Mouse (Mus musculus): ENCODE measurements at regions not wholly inside any gene's neighbourhood (a gene's known extent, or its start where the extent isn't known, plus 50 kb on each side); places are given as distances from the start of the nearest gene placed in this dataset.

DNA sequence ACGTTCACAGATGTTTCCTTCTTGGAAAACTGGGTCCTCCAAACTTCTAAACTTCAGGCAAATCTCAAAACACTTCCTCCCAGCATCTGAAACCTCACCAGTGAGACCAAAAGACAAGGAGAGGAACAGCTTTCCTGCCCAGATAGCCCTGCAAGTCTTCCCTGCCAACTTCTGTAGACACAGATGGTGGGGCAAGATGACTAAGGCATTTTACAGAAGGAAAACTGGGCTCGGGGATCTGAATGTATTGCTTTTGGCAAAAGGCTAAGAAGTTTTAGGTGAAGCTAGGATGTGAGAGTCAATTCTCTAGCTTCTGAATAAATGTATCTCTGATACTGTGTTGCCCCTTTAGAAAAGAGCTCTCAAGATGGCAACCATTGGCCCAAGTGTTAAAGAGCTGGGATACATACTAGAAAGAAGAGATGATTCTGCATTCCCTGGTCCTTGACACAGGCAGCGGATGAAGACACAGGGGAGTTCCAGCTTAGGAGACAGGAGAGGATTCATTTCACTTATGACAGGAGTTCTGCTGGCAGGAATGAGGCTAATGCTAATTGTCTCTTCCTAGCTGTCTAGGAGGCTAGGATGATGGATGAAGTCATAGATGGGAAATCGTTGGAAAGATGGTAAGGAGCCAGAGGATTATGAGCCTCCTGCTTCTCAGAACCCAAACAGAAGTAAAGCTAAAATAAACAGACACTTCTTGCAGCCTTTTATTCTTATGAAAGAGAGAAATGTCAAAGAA is 108.0 kb upstream of the Ces5a start:
- TF ChIP-seq SRF (IDR thresholded peaks at IDR 0.05; ENCODE audit: control insufficient read depth, insufficient read length, low read depth) (no peak), POLR2A (IDR thresholded peaks at IDR 0.05; ENCODE audit: insufficient read length, low read depth) (no peak), E2F4 (IDR thresholded peaks at IDR 0.05; ENCODE audit: insufficient read depth) (no peak)
- Histone ChIP-seq H3ac (ENCODE audit: control insufficient read depth, insufficient read length) (no peak overlapping the region), H3K36me3 (ENCODE audit: control insufficient read depth, insufficient read depth) (no peaks in the 10 kb centered on the region), H3K27me3 (ENCODE audit: control insufficient read depth, insufficient read depth, insufficient read length) (peaks cover 3% of the 10 kb centered on the region), H3K4me3 (no peak overlapping the region), H3K79me2 (ENCODE audit: control insufficient read depth, insufficient read depth) (no peaks in the 10 kb centered on the region), H3K4me2 (ENCODE audit: low read depth) (no peak overlapping the region)

DNA sequence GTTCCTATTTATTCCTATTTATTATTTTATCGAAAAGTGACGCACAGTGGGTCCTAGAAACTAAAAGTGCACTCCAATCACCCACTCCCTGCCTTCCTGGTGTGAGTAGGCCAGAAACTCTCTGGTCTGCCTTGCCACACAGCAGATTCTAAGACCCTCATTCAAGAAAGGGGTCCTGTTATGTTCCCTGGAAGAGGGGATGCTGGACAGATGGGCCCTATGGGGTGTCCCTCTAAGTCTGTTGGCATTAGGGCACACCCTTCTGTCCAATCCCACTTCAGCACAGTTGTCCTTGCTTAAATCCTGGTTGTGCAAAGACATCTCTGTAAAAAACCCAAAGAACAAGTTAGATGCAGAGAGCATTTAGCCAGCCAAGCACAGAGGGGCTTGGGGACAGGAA is 117.8 kb upstream of the Ces5a start:
- H3ac ChIP-seq (ENCODE audit: control insufficient read depth, insufficient read length), result no peak overlapping the region
- no peak for TF ChIP-seq TCF3 (IDR thresholded peaks at IDR 0.05; ENCODE audit: insufficient read length, low read depth)
- no peak for TF ChIP-seq TCF12 (IDR thresholded peaks at IDR 0.05; ENCODE audit: insufficient read depth, poor library complexity, severe bottlenecking)
- no peak for TF ChIP-seq SRF (IDR thresholded peaks at IDR 0.05; ENCODE audit: control insufficient read depth, insufficient read length, low read depth)
- TF ChIP-seq E2F4 (IDR thresholded peaks at IDR 0.05; ENCODE audit: insufficient read depth), result no peak
- no peak for TF ChIP-seq USF1 (IDR thresholded peaks at IDR 0.05; ENCODE audit: low read depth)
- no peak for TF ChIP-seq MYOD1 (IDR thresholded peaks at IDR 0.05; ENCODE audit: control insufficient read depth in 1 of 3, insufficient read length in 2 of 3, low read depth in 2 of 3)
- TF ChIP-seq REST (IDR thresholded peaks at IDR 0.05; ENCODE audit: insufficient read depth, insufficient read length), result no peak
- no peak overlapping the region for H3K4me3 ChIP-seq
- peaks cover 10% of the 10 kb centered on the region for H3K27me3 ChIP-seq (ENCODE audit: control insufficient read depth, insufficient read depth, insufficient read length)
- no peaks in the 10 kb centered on the region for H3K36me3 ChIP-seq (ENCODE audit: control insufficient read depth, insufficient read depth)
- no peaks in the 10 kb centered on the region for H3K79me2 ChIP-seq (ENCODE audit: control insufficient read depth, insufficient read depth)
- H3K4me2 ChIP-seq (ENCODE audit: low read depth), result no peak overlapping the region

DNA sequence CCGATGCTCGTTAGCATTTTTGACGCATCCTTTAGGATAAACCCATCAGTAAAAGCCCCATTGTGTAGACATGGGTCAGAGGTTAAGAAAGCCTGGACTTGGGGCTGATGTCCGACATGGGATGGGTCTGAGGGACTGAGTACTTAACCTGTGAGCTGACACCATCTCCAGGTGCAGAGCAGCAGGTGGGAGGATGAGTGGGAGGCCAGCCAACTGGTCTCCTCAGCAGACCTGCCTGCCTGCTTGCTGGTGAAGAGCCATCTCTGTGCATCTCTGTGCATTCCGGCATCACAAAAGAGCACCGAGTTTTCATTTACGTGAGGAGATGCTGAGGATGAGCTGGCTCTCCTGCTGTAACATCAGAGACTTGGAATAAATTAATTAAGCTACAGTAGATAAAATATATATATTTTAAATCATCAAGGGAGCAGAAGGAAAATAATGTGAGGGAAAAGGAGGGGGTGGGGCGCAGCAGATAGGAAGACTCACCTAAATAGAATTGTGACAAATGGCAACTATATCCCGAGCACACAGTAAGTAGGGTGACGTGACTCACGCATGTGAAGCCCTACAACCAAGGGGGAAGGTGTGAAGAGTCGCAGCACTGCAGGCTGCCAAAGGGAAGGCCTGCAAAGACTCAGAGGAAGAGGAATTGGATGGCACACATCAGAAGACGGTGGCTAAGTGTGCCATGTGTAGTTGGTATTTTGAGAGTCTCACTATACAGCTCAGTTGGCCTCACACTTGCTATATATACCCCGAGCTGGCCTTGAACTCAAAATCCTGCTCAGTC is 118.5 kb upstream of the Ces5a start:
- Histone ChIP-seq H3K27me3 (ENCODE audit: control insufficient read depth, insufficient read depth, insufficient read length) (peaks cover 10% of the 10 kb centered on the region), H3K4me3 (no peak overlapping the region), H3K4me2 (ENCODE audit: low read depth) (no peak overlapping the region), H3ac (ENCODE audit: control insufficient read depth, insufficient read length) (no peak overlapping the region), H3K36me3 (ENCODE audit: control insufficient read depth, insufficient read depth) (no peaks in the 10 kb centered on the region), H3K79me2 (ENCODE audit: control insufficient read depth, insufficient read depth) (no peaks in the 10 kb centered on the region)
- TF ChIP-seq SRF (IDR thresholded peaks at IDR 0.05; ENCODE audit: control insufficient read depth, insufficient read length, low read depth), result no peak
- TF ChIP-seq POLR2A (IDR thresholded peaks at IDR 0.05; ENCODE audit: insufficient read length, low read depth), result no peak
- no peak for TF ChIP-seq REST (IDR thresholded peaks at IDR 0.05; ENCODE audit: insufficient read depth, insufficient read length)
- TF ChIP-seq TCF12 (IDR thresholded peaks at IDR 0.05; ENCODE audit: insufficient read depth, poor library complexity, severe bottlenecking), result no peak
- no peak for TF ChIP-seq CEBPB (IDR thresholded peaks at IDR 0.05; ENCODE audit: insufficient read depth, poor library complexity, severe bottlenecking)
- TF ChIP-seq USF1 (IDR thresholded peaks at IDR 0.05; ENCODE audit: low read depth), result no peak
- no peak for TF ChIP-seq TCF3 (IDR thresholded peaks at IDR 0.05; ENCODE audit: insufficient read length, low read depth)
- TF ChIP-seq POLR2AphosphoS2 (IDR thresholded peaks at IDR 0.05; ENCODE audit: insufficient read length, low read depth), result no peak

DNA sequence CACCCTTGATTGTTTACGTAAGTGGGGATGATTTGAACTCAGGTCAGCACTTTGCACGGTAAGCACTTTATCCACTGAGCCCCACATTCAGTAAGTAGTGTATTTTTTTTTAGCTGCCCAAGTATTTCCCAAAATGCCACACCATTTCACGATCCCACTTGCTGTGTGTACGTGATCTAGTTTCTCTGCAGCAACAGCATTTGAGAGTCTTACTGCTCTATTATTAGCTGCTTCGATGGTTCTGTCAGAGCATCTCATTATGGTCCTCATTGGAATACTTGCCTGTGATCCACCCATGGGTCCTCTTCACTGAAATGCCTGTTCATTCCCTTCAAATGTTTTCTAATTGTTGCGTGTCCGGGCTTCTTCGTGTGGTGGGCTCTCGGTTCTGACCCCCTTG is 120.1 kb upstream of the Ces5a start:
- Histone ChIP-seq H3K4me2 (ENCODE audit: low read depth) (no peak overlapping the region), H3K27me3 (ENCODE audit: control insufficient read depth, insufficient read depth, insufficient read length) (peaks cover 10% of the 10 kb centered on the region), H3ac (ENCODE audit: control insufficient read depth, insufficient read length) (no peak overlapping the region), H3K36me3 (ENCODE audit: control insufficient read depth, insufficient read depth) (no peaks in the 10 kb centered on the region), H3K79me2 (ENCODE audit: control insufficient read depth, insufficient read depth) (no peaks in the 10 kb centered on the region), H3K4me3 (no peak overlapping the region)
- no peak for TF ChIP-seq REST (IDR thresholded peaks at IDR 0.05; ENCODE audit: insufficient read depth, insufficient read length)
- TF ChIP-seq MYOG (IDR thresholded peaks at IDR 0.05; ENCODE audit: control insufficient read depth in 1 of 3, insufficient read depth in 1 of 3, insufficient read length in 2 of 3, low read depth in 2 of 3), result no peak
- TF ChIP-seq MAX (IDR thresholded peaks at IDR 0.05; ENCODE audit: low read depth), result no peak
- no peak for TF ChIP-seq TCF12 (IDR thresholded peaks at IDR 0.05; ENCODE audit: insufficient read depth, poor library complexity, severe bottlenecking)
- no peak for TF ChIP-seq USF1 (IDR thresholded peaks at IDR 0.05; ENCODE audit: low read depth)

DNA sequence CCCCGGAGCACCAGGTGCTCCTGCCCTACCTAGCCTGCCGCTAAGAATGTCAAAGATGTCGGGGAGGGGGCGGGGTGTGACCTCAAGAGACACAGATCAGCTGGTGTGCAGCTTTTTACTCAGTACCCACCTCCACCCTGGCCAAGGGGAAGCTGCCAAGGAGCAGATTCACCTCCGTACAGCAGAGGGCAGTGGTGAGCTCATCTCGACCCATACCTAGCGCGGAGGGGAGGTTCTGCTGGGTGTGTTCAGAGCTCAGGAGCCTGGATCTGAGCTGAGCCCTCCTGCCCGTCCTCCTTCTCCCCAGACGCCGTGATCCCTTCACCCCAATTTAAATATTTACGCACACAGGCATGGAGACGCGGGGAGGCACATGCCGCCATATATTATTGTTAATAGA is 126.1 kb upstream of the Ces5a start:
- Histone ChIP-seq H3K36me3 (ENCODE audit: control insufficient read depth, insufficient read depth) (no peaks in the 10 kb centered on the region), H3K4me3 (no peak overlapping the region), H3ac (ENCODE audit: control insufficient read depth, insufficient read length) (no peak overlapping the region), H3K4me2 (ENCODE audit: low read depth) (no peak overlapping the region), H3K79me2 (ENCODE audit: control insufficient read depth, insufficient read depth) (no peaks in the 10 kb centered on the region), H3K27me3 (ENCODE audit: control insufficient read depth, insufficient read depth, insufficient read length) (no peaks in the 10 kb centered on the region)
- TF ChIP-seq TCF3 (IDR thresholded peaks at IDR 0.05; ENCODE audit: insufficient read length, low read depth) (no peak), MAX (IDR thresholded peaks at IDR 0.05; ENCODE audit: low read depth) (no peak), TCF12 (IDR thresholded peaks at IDR 0.05; ENCODE audit: insufficient read depth, poor library complexity, severe bottlenecking) (no peak), E2F4 (IDR thresholded peaks at IDR 0.05; ENCODE audit: insufficient read depth) (no peak), POLR2A (IDR thresholded peaks at IDR 0.05; ENCODE audit: insufficient read length, low read depth) (no peak), CEBPB (IDR thresholded peaks at IDR 0.05; ENCODE audit: insufficient read depth, poor library complexity, severe bottlenecking) (no peak), SRF (IDR thresholded peaks at IDR 0.05; ENCODE audit: control insufficient read depth, insufficient read length, low read depth) (no peak), REST (IDR thresholded peaks at IDR 0.05; ENCODE audit: insufficient read depth, insufficient read length) (no peak), USF1 (IDR thresholded peaks at IDR 0.05; ENCODE audit: low read depth) (no peak), POLR2AphosphoS2 (IDR thresholded peaks at IDR 0.05; ENCODE audit: insufficient read length, low read depth) (no peak), MYOG (IDR thresholded peaks at IDR 0.05; ENCODE audit: control insufficient read depth in 1 of 3, insufficient read depth in 1 of 3, insufficient read length in 2 of 3, low read depth in 2 of 3) (no peak), MYOD1 (IDR thresholded peaks at IDR 0.05; ENCODE audit: control insufficient read depth in 1 of 3, insufficient read length in 2 of 3, low read depth in 2 of 3) (no peak)

Measured in myocyte (in vitro differentiated cells).